Mouse (Mus musculus): ENCODE measurements around the gene Pdzrn3.

The Pdzrn3 gene

DNA sequence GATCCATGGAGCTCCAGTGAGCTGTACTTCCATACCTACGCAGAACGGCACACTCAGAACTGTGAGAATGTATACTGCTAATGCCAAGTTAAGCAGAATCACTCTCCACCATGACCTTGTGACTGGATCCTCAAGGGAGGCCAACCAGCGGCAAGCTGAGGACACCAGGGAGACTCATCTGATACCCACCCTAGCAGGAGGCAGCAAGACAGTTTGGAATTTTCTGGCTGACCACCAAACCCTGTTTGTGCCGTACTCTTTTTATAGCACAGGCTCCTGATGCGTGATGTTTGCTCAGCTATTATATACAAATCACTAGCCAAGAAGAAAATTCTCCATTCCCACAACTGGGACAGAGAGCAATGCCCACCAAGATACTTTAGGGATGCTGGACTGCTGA lies 50.0 kb downstream of the Pdzrn3 start:
- no peak for DNase-seq (ENCODE audit: low spot score)

DNA sequence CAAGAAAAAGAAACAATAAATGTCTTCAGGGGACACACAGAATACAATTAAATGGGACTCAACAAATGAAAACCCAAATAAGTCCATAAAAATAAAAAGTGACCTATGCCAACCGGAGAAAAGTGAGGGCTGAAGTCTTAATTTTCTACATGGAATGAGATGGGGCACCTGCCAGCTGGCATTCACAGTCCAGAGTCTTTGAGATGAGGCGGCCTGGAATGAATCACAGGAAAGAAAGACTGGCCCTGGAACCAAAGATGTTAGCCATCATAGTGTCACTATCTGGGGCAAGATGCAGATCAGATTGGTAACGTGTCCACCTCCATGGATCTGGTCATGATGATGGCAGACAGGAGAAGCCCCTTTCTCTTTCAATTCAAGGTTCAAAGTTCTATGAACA lies 50.5 kb downstream of the Pdzrn3 start:
- DNase-seq (ENCODE audit: low spot score), result no peak

DNA sequence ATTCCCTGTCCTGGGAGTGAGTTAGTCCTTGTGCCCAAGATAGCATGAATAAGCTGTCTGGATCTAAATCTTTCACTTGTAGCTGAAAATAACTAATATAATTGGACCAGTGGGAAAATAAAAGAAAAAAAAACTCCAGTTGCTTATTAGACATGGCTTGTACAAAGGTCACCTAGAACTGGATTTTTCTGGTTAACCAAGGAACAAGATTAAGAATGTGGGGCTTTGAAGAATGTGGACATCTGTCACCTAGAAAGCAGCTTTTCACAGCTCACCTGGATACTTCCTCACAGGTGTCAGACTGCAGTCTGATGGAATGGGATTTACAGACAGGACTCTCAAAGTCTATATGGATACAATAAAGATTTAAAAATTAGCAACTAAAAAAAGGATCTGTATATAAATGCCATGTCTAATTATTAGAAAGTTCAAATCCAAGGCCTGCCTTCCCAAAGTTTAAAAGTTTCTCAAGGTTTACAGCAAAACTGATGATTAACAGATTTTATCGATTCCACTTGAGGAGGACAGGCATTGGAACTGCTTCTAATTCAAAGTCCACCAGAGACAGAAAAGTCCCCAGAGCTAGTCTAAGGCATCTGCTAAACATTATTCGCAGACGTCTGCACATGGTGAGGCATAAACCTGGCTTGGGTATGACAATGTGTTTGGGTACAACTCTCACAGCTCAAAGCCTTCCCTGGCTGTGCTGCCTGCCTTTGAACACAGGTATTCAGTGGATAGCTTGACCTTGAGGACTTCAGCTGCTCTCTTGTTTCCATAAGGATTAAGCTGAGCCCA lies 51.7 kb downstream of the Pdzrn3 start:
- DNase-seq (ENCODE audit: low spot score), result no peak

DNA sequence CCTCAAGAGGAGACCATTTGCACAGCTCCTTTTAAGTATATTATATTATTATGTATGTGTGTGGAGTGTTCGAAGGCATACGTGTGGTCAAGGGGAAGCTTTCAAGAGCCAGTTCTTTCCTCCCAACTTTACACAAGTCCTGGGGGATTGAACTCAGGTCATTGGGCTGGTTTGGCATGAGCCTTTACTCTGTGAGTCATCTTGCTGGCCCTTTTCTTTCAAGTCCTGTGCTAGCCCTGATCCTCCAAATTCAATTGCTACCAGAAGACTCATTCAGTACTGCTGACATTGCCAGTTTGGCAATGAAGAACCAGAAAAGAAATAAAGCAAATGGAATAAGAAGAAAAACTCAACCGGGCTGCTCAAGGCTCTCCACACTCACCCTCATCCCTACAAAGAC lies 55.1 kb downstream of the Pdzrn3 start:
- DNase-seq (ENCODE audit: low spot score), result no peak

DNA sequence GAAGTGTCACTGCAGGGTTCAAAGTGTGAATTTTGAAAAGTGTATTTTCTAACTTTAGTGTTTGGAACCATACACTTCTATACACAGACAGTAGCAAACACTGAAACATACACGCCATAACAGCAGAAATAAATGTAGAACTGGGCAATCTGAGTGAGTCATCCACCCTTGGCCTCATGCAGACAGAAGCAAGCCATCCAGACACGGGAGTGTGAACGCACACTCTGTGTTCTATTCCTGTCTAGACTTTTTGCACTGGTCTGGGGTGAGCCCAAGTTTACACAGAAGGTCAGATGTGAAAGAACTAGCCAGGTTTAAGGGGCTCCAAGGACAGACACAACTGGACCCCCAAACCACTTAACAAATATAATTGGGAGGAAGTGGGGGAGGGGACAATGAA lies 57.3 kb downstream of the Pdzrn3 start:
- no peak for DNase-seq (ENCODE audit: low spot score)

DNA sequence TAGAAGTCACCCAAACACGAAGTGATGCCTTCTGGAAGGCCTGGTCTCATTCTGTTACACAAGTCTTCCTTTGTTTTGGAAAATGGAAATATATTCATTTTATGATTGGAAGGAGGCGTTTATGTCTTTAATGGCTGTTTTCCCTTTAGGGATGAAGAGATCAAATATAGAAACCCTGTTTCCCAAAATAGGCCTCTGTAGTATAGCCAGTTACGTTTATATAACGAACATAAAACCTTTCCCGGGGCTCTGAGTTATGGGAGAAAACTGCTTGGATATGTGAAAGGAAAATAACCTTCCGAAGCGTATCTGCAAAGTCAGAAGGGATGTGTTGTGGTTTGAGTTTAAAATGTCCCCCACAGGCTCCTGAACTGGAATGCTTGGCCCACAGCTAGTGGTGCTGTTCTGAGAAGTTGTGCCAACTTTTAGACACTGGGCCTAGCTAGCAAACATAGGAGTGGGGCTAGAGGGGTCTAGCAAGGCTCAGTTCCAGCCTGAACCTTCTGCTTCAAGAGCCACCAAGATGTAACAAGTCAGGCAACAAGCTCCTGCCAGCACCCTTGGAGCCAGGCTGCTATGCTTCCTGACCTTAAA lies 58.2 kb downstream of the Pdzrn3 start:
- DNase-seq (ENCODE audit: low spot score), result no peak

DNA sequence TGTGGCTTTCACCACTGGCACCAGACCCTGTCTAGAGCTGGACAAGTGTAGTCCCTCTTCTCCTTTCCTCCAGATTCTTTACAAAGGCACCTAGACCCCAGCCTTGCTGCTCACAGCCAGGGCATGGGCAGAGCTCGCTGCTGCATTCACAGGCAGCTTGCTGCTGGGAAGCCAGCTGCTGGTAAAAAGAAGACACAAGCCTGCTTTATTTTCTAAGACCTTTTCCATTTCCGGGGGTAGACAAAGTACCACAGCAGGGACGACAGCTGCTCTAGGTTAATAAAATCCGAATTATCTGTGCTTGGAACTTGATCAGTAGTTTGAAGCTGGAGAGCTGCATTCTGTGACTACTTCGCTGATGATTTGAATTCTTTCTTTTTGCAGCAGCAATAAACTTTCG lies 59.2 kb downstream of the Pdzrn3 start:
- DNase-seq (ENCODE audit: low spot score), result no peak

DNA sequence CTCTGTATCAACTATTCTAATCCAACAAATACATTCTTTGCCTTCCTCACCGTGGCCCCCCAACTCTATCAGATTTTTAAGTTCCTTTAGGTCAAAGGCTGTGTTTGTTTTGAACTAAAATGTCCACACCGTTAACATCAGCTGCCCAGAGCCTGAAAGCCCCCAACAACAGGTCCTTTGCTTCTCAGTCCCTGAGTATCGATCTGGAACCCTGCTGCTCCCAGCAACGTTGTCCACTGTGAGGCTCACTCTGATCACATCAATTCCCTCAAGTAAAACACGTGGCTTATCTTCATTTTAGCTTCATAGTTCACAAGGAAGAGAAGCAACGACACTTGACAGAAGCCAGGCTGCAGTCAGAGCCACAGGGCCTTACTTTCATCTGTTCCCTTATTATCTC lies 66.3 kb downstream of the Pdzrn3 start:
- no peak for DNase-seq (ENCODE audit: low spot score)

DNA sequence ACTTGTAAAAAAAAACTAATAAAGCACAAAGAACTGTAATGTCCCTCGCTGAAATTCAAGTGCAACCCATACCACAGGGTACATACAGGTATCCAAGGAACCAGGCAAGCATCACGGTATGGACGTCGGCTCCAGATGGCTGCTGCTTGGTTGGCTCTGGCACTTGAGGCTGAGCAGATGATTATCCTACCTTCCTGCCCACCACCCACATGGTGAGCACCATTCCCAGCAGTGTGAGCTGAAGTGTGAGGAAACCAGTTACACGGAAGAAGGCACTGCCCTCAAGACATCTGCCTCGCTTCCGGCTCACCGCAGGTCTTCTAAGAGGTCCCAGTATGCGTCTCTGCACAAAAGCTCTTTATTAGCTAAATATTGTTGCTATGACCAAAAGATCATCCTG lies 67.2 kb downstream of the Pdzrn3 start:
- DNase-seq (ENCODE audit: low spot score), result no peak

DNA sequence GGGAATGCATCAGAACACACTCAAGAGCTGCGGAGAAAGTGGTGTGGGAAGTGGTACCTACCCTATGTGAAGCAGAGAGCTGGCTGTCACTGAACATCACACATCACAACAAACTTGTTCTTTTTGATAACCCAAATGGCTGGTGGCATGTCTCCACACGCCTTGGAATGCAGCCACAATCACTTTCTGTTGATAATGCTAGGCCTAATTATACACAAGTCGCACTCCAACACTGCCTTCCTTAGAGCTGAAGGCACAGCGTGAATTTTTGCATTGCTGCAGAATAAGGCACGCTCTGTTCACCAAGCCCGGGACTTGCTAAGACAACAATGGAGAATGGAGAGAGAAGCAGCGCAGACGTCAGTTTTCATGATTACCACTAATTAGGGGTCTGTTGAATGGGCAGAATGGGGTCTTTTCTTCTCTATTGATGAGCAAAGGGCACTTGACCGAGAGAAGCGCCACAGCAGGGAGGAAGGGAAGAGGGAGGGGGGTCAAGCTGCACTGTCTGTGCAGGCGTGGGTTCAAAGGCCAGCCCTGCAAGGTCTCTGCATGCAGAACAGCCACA lies 69.6 kb downstream of the Pdzrn3 start:
- no peak for DNase-seq (ENCODE audit: low spot score)

DNA sequence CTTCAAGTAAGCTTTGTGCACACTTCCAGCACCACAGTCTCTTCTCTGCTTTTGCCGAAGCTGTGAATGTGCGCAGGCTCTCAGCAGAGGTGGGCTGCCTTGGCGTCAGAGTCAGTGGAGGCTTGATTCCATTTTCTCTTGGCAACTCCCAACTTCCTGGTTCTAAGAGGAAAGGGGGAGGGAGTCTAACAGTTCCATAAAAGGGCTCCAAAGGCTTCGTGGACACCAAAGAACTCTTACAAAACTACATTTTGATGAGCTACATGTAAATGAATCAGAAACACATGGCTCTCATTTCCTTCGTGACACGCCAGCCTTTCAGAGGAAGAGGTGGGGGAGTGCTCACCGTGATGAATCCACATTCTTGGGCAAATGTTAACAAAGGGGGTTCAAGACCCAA lies 70.9 kb downstream of the Pdzrn3 start:
- no peak for DNase-seq (ENCODE audit: low spot score)

DNA sequence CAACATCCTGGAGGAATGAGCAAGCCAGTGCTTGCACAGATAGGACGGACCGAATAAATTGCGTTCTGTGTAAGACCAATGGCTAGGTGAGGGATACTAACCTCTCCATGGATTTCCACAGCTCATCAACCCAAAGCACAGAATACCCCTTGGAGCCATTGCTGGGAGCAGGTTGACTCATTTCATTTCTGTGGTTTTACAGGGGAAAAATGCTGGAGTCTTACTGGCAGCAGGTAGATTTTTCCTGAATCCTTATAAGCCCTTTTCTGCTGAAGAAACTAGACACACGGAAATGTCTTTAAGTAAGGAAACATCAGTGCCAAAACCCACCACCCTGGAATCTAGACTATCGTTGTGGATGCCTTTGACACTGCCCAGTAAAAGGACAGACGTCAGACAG lies 72.2 kb downstream of the Pdzrn3 start:
- DNase-seq (ENCODE audit: low spot score), result no peak

DNA sequence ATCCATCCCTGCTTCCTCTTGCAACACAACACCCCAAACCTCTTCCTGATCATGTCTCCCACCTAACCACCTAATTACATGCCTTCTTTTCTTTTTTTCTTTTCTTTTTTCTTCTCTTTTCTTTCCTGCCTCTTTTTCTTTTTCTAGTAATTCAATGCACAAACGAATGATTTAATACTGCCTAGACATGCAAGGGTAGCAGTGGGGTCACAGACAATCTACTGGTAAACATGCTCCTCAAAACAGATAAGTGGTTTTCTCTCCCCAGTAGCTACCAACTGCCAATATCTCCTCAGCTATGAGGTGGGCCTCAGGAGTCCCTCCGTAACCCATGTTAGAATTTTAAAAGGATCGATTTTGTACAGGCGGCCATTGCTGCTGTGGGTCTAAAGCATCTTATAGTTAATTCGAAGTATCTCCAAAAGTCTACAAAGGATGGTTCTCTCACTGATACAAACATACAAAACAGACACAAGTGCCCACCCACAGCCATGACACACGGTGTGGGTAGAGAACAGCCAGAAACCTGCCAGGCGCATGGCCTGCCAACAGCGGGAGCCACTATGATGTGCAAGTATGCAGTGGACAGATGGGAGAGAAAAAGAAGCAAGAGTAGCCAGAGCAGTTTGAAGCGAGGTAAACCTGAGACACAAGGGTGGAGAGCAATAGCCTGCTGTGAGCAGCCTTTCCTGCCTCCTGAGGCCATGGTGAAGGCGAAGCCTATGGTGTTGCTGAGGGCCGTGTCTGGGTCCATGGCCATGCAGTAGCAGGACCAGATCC lies 73.5 kb downstream of the Pdzrn3 start:
- DNase-seq (ENCODE audit: low spot score), result no peak

DNA sequence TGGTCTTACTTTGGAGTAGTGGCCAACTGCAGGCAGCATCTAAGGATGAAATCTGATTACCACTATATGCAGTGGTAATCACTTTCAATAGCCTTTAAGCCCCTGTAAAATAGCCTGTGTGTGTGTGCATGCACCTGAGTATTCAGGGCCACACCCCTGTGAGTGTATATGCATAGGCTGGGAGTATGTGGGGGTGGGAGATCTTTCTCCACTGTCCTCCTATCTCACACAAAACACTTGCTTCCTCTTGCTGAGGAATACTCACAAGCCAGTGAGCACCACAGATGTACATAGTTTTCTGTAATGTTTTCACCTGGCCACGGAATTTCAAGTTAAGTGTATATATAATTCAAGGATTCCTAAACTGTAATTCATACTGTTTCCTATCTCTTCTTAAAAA lies 74.2 kb downstream of the Pdzrn3 start:
- no peak for DNase-seq (ENCODE audit: low spot score)

DNA sequence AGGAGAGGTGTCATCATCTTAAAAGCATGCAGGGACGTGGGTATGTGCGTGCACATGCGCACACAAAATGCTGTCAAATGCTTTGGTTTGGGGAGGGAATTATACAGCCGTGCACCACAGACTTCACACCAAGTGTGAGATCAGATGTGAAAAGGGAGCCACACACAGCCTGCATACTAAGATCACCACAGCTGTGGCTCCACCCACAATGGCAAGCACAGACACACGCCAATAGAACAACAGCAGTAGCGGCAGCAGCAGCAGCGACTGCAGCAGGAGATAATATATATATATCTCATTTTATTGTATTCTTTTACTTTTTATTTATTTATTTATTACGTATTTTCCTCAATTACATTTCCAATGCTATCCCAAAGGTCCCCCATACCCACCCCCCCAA lies 76.5 kb downstream of the Pdzrn3 start:
- DNase-seq (ENCODE audit: low spot score), result no peak

DNA sequence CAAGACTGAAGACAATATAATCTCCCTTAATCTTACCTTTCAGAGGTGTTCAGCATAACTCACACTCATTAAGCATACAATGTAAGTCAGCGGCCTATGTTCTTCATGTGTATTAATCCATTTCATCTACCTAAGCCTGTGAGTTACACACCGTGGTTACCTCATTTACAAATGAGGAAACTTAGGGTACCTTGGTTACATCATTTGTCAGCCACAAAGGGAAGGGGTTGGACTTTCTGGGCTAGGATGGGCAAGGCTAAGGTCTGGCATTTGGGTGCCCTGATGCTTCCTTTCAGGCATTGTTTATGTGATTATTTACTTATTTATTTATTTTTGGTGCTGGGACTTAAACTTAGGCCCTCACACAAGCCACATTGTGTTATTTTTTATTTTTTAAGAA lies 78.3 kb downstream of the Pdzrn3 start:
- no peak for DNase-seq (ENCODE audit: low spot score)

DNA sequence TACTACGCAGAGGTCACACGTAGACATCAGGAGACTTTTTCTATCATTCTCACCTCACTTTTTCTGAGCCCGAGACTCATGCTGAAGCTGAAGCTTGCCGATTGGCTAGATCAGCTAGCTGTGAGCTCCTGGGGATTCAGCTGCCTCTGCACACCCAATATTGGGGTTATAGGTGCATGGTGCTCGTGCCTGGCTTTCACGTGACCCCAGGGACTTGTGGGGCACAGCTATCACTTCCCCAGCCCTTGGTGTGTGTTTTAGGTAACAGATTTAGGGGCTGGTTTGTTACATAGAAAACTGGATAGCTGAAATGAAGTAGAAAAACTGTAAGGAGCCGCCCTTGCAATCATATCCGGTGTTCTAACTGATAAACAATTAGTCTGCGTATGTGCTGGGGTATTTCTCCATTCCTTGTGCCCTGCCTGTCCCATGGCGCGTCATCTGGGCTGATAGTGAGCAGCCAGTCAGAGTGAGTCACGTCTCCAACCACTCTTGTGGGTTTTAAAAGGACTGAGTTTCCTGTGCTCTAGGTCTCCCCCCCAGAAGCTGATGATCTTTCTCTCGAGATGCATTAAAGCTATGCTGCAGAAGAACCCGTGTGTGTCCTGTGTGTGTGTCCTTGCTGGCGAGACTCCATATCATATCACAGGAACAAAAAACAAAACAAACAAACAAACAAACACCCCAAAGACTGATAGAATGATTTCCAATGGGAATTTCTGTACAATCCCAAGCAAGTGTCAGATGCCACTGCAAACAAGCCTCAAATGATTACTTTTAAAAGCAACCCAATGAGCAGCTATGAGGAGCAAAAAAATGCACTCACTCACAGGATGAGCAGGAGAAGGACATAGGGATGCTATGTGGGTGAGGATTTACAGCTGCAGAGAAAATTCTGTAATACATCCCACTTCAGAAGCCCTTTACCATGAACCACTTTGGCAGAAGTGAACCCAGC lies 79.9 kb downstream of the Pdzrn3 start:
- DNase-seq (ENCODE audit: low spot score), result no peak

DNA sequence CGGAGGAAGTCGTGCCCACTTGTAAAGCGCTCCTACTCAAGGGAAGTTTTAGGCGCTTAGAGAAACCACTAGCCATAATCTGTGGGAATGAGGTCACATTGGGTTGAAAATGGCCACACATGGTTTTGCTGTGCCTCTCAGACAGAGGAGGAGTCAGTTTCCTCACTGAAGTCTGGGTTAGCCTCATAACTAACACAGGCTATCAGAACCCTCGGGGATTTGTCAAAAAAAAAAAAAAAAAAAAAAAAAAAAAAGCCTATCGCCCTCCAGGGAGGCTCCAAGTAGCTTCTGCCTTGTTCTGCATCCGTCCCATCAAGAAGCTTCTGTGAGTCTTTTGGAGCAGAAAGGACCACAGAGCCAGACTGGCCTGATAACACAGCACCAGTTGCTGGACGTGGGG lies 80.7 kb downstream of the Pdzrn3 start:
- DNase-seq (ENCODE audit: low spot score), result no peak

DNA sequence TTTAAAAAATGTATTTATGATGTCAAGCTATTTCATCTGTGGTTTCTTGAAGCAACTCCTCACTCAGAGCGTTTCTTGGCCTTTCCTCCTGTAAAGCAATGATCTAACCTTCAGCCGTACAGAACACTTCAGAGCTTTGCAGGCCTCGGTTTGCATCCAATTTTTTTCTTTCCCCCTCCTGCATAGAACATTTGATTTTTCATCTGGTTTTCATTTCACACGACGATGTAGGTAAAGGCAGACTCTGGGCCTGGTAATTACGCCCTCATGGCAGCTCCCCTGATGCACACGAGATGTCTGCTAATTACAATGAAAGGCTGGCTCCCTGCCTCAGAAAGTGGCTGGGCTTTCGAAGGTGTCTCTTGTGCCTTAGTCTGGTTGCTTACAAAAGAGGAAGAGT lies 81.4 kb downstream of the Pdzrn3 start:
- DNase-seq (ENCODE audit: low spot score), result no peak

DNA sequence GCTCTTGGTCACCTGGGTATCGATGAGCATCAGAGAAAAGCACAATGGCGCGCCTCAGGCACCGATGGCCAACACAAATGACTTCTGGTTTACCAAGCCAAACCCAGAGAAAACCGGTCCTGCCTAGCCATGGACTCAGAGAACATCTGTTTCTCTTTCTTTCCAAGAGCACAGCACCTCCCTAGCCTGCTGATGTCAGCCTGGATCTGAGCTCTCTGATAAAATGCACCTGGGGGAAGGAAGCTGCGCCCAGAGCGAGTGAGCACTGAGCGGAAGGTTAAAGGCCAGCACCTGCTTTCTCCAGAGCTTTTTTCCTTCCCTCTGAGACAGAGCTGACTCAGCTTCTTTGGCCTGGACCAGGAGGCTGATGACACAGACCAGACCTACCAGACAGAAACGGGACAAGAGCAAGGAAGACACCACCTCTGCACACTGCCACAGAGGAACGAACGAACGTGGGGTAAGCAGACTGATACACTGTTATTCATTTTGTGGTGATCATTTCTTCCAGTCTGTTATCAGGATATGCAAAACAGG lies 84.6 kb downstream of the Pdzrn3 start:
- DNase-seq (ENCODE audit: low spot score), result no peak

DNA sequence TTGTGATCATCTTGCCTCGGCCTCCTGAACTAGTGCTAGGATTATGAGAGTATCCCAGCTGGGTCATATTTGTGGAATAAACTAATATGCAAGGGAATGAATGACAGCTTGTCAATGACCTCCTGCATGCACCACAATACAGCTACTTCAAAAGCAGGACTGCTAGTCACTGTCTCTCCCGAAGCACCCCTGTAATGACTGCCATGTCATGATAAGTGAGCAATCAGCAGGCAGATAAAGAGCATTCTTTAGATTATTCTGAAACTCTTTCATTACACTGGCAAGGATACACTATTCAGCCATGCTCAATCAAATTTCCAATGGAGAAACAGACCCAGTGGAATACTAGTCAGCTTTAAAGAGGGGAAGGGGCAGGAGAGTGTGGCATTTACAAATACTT lies 85.8 kb downstream of the Pdzrn3 start:
- DNase-seq (ENCODE audit: low spot score), result no peak

DNA sequence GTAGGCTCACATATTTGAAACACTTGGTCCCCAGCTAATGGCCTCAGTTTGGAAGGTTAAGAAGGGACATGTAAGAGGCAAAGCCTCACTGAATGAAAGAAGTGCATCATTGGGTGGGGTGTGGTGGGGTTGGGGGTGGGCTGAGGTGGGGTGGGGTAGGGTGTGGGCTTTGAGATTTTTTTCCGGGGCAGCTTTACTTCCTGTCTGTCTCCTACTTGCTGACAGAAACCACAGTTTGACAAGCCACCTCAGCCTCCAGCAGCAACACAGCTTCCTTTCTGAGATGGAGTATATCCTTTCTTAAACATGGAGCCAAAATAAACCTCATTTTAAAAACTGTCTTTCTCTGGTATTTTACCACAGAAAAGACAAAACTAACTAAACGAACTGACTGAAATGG lies 87.5 kb downstream of the Pdzrn3 start:
- DNase-seq (ENCODE audit: low spot score), result no peak

All from ovary, adult 18-20 months (tissue).